Comparison of ENCODE assay signal across 22 mouse cellular contexts in the genomic region with DNA sequence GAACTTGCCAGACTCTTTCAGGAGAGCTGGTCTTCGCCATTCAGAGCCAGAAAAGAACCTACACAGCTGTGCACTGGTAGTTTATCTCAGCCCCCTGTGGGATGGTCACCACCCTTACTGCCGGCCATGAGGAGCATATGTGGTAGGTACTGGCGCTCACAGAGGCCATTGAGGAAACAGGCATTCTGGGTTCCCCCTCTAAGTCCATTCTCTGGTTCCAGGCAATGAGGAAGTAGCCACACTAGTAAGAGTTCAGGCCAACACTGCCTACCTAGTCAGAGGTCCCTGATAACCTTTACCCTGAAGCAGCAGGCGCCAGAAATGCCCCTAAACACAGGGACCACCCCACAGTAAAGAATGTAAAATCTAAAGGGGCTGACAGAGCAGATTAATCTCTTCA.
DNase-seq lines count a peak whose midpoint lies in the region; ATAC-seq and TF ChIP-seq lines count a peak whose summit lies in the region.
"Had no signal": no experiment of that assay in that cellular context is flagged by ENCODE, and none has a peak within 500 bp of the region (broad histone marks: within the 10 kb centered on the region; RNA-seq: fewer than 3 reads in every experiment).

No protein-coding gene starts in this region.

- no peaks in the 10 kb centered on the region for H3K27me3 ChIP-seq in forebrain, embryonic 15.5 days
- no peaks in the 10 kb centered on the region for H3K27me3 ChIP-seq in forebrain, embryonic 10.5 days (ENCODE audit: poor library complexity, severe bottlenecking)
- H3K27me3 ChIP-seq in midbrain, embryonic 16.5 days (ENCODE audit: control insufficient read depth, insufficient read depth, low read depth, low read length) = no peaks in the 10 kb centered on the region
- no peaks in the 10 kb centered on the region for H3K27me3 ChIP-seq in midbrain, embryonic 10.5 days (ENCODE audit: low read depth, poor library complexity, severe bottlenecking)
- H3K27me3 ChIP-seq: embryonic facial prominence, embryonic 12.5 days; embryonic facial prominence, embryonic 15.5 days; forebrain, embryonic 12.5 days; hindbrain, embryonic 15.5 days had no signal

- H3K9ac ChIP-seq in forebrain, embryonic 15.5 days (replicated peaks) = no peak overlapping the region
- no peak overlapping the region for H3K9ac ChIP-seq in midbrain, embryonic 16.5 days (ENCODE audit: low read depth, low read length)
- H3K9ac ChIP-seq: embryonic facial prominence, embryonic 12.5 days; embryonic facial prominence, embryonic 15.5 days; forebrain, embryonic 12.5 days; hindbrain, embryonic 15.5 days had no signal

- 0 out of 2 replicates have a peak, but pooled peaks have one; percentile 27 for ATAC-seq in forebrain, embryonic 15.5 days (replicated peaks)
- 0 out of 2 replicates have a peak, but pooled peaks have one; percentile 4 for ATAC-seq in midbrain, embryonic 16.5 days
- ATAC-seq in megakaryocyte, adult 5-6 weeks (ENCODE audit: poor library complexity, severe bottlenecking) = peak; percentile 38; the same call in 1 of the 2 replicates
- ATAC-seq: activated CD4-positive, CD25-positive, alpha-beta regulatory T cell, adult 4 months had no signal

- 77% methylated on average over 4 of the region's 4 CpGs for WGBS in forebrain, embryonic 15.5 days
- WGBS in forebrain, embryonic 10.5 days = 86% methylated on average over 4 of the region's 4 CpGs
- WGBS in midbrain, embryonic 16.5 days = 71% methylated on average over 4 of the region's 4 CpGs
- WGBS in midbrain, embryonic 10.5 days = 86% methylated on average over 4 of the region's 4 CpGs

- TF ChIP-seq CTCF in layer of hippocampus, adult 2 months (conservative IDR thresholded peaks at IDR 0.05) = no peak

- peaks cover 23% of the 10 kb centered on the region for H3K4me1 ChIP-seq in forebrain, embryonic 15.5 days
- peaks cover 25% of the 10 kb centered on the region for H3K4me1 ChIP-seq in forebrain, embryonic 10.5 days
- no peaks in the 10 kb centered on the region for H3K4me1 ChIP-seq in midbrain, embryonic 16.5 days (ENCODE audit: control insufficient read depth, insufficient read depth, low read length)
- H3K4me1 ChIP-seq in midbrain, embryonic 10.5 days = peaks cover 14% of the 10 kb centered on the region
- H3K4me1 ChIP-seq: embryonic facial prominence, embryonic 12.5 days; embryonic facial prominence, embryonic 15.5 days had no signal

- no peaks in the 10 kb centered on the region for H3K9me3 ChIP-seq in forebrain, embryonic 15.5 days
- H3K9me3 ChIP-seq in forebrain, embryonic 10.5 days = no peaks in the 10 kb centered on the region
- no peaks in the 10 kb centered on the region for H3K9me3 ChIP-seq in midbrain, embryonic 16.5 days (replicated peaks; ENCODE audit: control insufficient read depth, low read length, poor library complexity, severe bottlenecking)
- no peaks in the 10 kb centered on the region for H3K9me3 ChIP-seq in midbrain, embryonic 10.5 days (replicated peaks)
- H3K9me3 ChIP-seq: embryonic facial prominence, embryonic 12.5 days; embryonic facial prominence, embryonic 15.5 days; forebrain, embryonic 12.5 days; hindbrain, embryonic 15.5 days had no signal

- H3K4me3 ChIP-seq in forebrain, embryonic 15.5 days = no peak overlapping the region
- no peak overlapping the region for H3K4me3 ChIP-seq in forebrain, embryonic 10.5 days
- H3K4me3 ChIP-seq in layer of hippocampus, adult 2 months = no peak overlapping the region
- no peak overlapping the region for H3K4me3 ChIP-seq in midbrain, embryonic 16.5 days (ENCODE audit: low read depth, low read length)
- no peak overlapping the region for H3K4me3 ChIP-seq in midbrain, embryonic 10.5 days
- H3K4me3 ChIP-seq: embryonic facial prominence, embryonic 12.5 days; embryonic facial prominence, embryonic 15.5 days; forebrain, embryonic 12.5 days; hindbrain, embryonic 15.5 days had no signal

- H3K4me2 ChIP-seq in forebrain, embryonic 15.5 days (replicated peaks) = no peak overlapping the region
- H3K4me2 ChIP-seq in midbrain, embryonic 16.5 days (ENCODE audit: low read length) = no peak overlapping the region
- H3K4me2 ChIP-seq: embryonic facial prominence, embryonic 12.5 days; embryonic facial prominence, embryonic 15.5 days; forebrain, embryonic 12.5 days; heart, embryonic 11.5 days; hindbrain, embryonic 15.5 days had no signal

- no peak for DNase-seq in forebrain, embryonic 10.5 days (ENCODE audit: extremely low spot score, low spot score)
- no peak for DNase-seq in layer of hippocampus, adult 2 months (ENCODE audit: low spot score in 2 of 2)
- DNase-seq in layer of hippocampus, adult 11-12 months (ENCODE audit: low spot score) = no peak
- DNase-seq in midbrain, embryonic 10.5 days (ENCODE audit: low spot score) = no peak
- no peak for DNase-seq in right cerebral cortex, postnatal 25 days
- DNase-seq: adrenal gland, adult 8-10 months; adrenal gland, postnatal 25 days; cerebellum, adult 18-20 months; cerebellum, adult 9-10 months; cerebellum, postnatal 14 days; gastrocnemius, postnatal 10 days; gastrocnemius, postnatal 36 days; heart, adult 11 months had no signal

- H3K36me3 ChIP-seq in forebrain, embryonic 15.5 days = no peaks in the 10 kb centered on the region
- H3K36me3 ChIP-seq in forebrain, embryonic 10.5 days (replicated peaks) = no peaks in the 10 kb centered on the region
- no peaks in the 10 kb centered on the region for H3K36me3 ChIP-seq in midbrain, embryonic 16.5 days (ENCODE audit: control insufficient read depth, insufficient read depth, low read length)
- no peaks in the 10 kb centered on the region for H3K36me3 ChIP-seq in midbrain, embryonic 10.5 days
- H3K36me3 ChIP-seq: embryonic facial prominence, embryonic 12.5 days; embryonic facial prominence, embryonic 15.5 days; forebrain, embryonic 12.5 days; hindbrain, embryonic 15.5 days had no signal

- no peak overlapping the region for H3K27ac ChIP-seq in forebrain, embryonic 15.5 days (replicated peaks)
- no peak overlapping the region for H3K27ac ChIP-seq in forebrain, embryonic 10.5 days
- H3K27ac ChIP-seq in layer of hippocampus, adult 2 months = peak overlapping the region; percentile 25; the same call in 1 of the 2 replicates
- no peak overlapping the region for H3K27ac ChIP-seq in midbrain, embryonic 16.5 days (ENCODE audit: low read length)
- H3K27ac ChIP-seq in midbrain, embryonic 10.5 days (replicated peaks) = no peak overlapping the region
- H3K27ac ChIP-seq: embryonic facial prominence, embryonic 12.5 days; embryonic facial prominence, embryonic 15.5 days; forebrain, embryonic 12.5 days; hindbrain, embryonic 15.5 days had no signal
